Mouse (Mus musculus) hindbrain, embryonic 10.5 days (tissue): Measurements from ENCODE around the gene Ntm. TPM values are rescaled to one million over a fixed set of nuclear protein-coding genes. Genes with fewer than 3 reads are reported as not detected.
A peak's percentile ranks its signal among the peaks of the same experiment; 100 is the strongest.

Source experiments
- DNase-seq: peaks from one replicate; pipeline ENCODE4 v3.0.0-alpha.2; 2017; ENCODE audit warnings: low spot score
- H3K27ac ChIP-seq: fragments of 300-500 bp; sonication (generic); 2 replicates; pipeline ENCODE4 v1.5.1; 2016; ENCODE audit warnings: mild to moderate bottlenecking, moderate library complexity
- H3K27me3 ChIP-seq: fragments of 300-500 bp; sonication (generic); 2 replicates; pipeline ENCODE4 v1.6.1; 2016; ENCODE audit warnings: mild to moderate bottlenecking; ENCODE audit not compliant: poor library complexity, insufficient read depth, severe bottlenecking
- H3K36me3 ChIP-seq: fragments of 300-500 bp; sonication (generic); 2 replicates; pipeline ENCODE4 v1.6.1; 2016; ENCODE audit warnings: mild to moderate bottlenecking, moderate library complexity
- H3K4me1 ChIP-seq: fragments of 300-500 bp; sonication (generic); replicated peaks from 2 replicates; pipeline ENCODE4 v1.6.1; 2016; ENCODE audit warnings: mild to moderate bottlenecking
- H3K4me3 ChIP-seq: fragments of 300-500 bp; sonication (generic); 2 replicates; pipeline ENCODE4 v1.5.1; 2016; ENCODE audit warnings: mild to moderate bottlenecking, moderate library complexity
- H3K9me3 ChIP-seq: fragments of 300-500 bp; sonication (generic); 2 replicates; pipeline ENCODE4 v1.6.1; 2016; ENCODE audit warnings: mild to moderate bottlenecking, moderate library complexity
- WGBS: fragments of 180-500 bp; shearing (Covaris S2); methylation state at CpG from one replicate; pipeline ENCODE4 v1.1.7; 2016; 5-methylcytosine and 5-hydroxymethylcytosine counted together
- polyA plus RNA-seq: library from polyadenylated mRNA; unstranded; fragments of >200 nt; fragmentation: Nextera tagmentation; extraction: Ambion mirVana; gene quantifications from 2 replicates; pipeline ENCODE4 v1.2.1, GENCODE M21; 2016

Ntm gene
- polyA plus RNA-seq, 1 experiment from 2014 or later = 12.1 TPM

DNA sequence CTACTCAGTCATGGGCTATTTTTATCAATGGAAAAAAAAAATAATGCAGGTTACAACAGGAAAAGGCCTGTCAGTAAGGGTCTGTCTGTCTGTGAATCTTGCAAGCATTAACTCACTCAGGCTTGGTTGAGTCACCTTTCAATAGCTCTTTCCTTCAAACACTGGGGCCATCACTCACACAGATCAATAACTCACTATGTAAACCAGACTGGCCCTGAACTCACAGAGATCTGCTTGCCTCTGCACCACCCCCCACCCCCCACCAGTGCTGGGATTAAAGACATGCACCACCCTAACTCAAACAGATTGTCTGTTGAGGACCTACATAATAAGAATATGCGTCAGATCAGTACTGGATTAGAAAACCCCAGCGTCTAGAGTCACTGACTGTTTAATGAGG, 466.9 kb downstream of the Ntm start:
- Histone ChIP-seq H3K27me3 (no peaks in the 10 kb centered on the region), H3K4me1 (no peaks in the 10 kb centered on the region), H3K27ac (no peak overlapping the region), H3K9me3 (no peaks in the 10 kb centered on the region), H3K4me3 (no peak overlapping the region), H3K36me3 (no peaks in the 10 kb centered on the region)
- DNase-seq = no peak
- WGBS = 62% methylated on average over 2 of the region's 2 CpGs

DNA sequence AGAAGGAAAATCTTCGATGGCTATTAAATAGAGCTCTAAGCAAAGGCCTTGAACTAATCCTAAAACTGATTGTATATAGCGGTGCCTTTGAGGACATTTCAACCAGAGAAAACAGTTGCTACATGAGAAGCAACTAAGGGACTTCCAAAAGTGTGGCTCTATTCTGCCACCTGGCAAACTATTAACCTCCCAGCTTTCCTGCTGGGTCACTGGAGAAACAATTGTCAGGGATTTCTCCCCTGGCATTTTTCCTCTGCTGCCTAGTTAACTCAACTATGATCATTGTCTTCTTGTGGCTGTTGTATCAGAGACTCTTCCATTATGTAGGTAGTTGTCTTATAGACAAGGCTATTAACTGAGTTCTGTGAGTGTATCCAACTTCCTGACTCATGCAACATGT, 480.7 kb downstream of the Ntm start:
- Histone ChIP-seq H3K27ac (no peak overlapping the region), H3K9me3 (no peaks in the 10 kb centered on the region), H3K27me3 (no peaks in the 10 kb centered on the region), H3K4me1 (peaks cover 3% of the 10 kb centered on the region), H3K36me3 (no peaks in the 10 kb centered on the region), H3K4me3 (no peak overlapping the region)
- 92% methylated on average over 2 of the region's 2 CpGs for WGBS
- DNase-seq = no peak

DNA sequence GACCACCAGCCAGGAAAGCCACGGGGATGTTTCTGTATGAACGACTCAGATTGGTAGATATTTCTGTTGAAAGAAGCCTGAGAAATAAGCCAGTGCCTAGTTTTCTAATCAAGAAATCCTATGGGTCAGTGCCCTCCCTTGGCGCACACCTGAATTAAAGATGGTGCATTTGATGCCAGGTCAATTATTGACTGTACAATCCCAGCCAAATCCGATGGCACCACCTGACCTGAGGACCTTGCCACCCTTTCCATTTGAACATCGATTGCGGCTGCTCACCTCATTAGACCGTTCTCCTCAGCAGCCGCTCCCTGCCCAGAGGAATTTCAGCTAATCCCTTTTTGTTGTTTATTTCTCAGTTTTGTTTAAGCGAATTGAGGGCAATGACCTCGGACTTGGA, 483.9 kb downstream of the Ntm start:
- 83% methylated on average over 10 of the region's 10 CpGs for WGBS
- no peak overlapping the region for H3K27ac ChIP-seq
- no peaks in the 10 kb centered on the region for H3K9me3 ChIP-seq
- DNase-seq = no peak
- no peaks in the 10 kb centered on the region for H3K36me3 ChIP-seq
- H3K4me1 ChIP-seq = peaks cover 7% of the 10 kb centered on the region
- no peak overlapping the region for H3K4me3 ChIP-seq
- H3K27me3 ChIP-seq = no peaks in the 10 kb centered on the region

DNA sequence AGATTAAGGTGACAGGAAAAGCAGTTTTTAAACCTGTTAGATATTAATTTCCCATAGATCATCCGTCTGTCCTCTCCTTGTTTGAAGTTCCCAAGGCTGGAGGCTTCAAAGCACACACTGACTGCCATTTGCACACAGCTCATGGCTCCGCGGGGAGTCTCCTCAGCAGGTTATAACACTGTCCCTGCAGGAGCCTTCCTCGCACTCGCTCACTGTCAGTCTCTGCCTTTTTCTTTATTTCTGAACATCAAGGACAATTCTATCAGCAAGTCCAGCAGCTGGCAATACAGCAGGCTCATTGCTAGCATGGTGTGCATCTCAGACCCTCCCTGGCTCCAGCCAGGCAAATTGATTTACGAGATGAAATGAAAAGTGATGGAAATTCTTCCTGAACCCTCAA, 485.7 kb downstream of the Ntm start:
- Histone ChIP-seq H3K4me1 (peaks cover 7% of the 10 kb centered on the region), H3K27me3 (no peaks in the 10 kb centered on the region), H3K27ac (no peak overlapping the region), H3K9me3 (no peaks in the 10 kb centered on the region), H3K4me3 (no peak overlapping the region), H3K36me3 (no peaks in the 10 kb centered on the region)
- 27% methylated on average over 6 of the region's 6 CpGs for WGBS
- DNase-seq = no peak

DNA sequence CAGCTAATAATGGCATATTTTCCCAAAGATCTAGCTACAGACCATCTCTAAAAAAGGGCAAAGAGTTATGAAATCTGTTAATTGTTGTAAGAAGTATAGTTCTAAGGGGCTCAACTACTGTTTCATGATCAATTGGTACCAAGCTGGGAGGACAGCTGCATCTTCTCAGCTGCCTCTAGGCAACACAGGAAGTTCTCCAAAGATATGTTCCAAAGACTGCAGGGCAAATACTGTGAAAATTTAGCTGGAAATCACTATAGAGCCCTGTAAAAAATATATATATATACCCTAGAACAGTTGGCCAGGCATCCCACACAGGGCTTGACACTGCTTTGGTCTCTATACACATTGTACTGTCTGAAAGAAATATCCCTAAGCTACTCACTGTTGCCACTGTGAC, 489.5 kb downstream of the Ntm start:
- Histone ChIP-seq H3K4me1 (peaks cover 7% of the 10 kb centered on the region), H3K27ac (no peak overlapping the region), H3K9me3 (no peaks in the 10 kb centered on the region), H3K4me3 (no peak overlapping the region), H3K36me3 (no peaks in the 10 kb centered on the region), H3K27me3 (no peaks in the 10 kb centered on the region)
- no peak for DNase-seq

DNA sequence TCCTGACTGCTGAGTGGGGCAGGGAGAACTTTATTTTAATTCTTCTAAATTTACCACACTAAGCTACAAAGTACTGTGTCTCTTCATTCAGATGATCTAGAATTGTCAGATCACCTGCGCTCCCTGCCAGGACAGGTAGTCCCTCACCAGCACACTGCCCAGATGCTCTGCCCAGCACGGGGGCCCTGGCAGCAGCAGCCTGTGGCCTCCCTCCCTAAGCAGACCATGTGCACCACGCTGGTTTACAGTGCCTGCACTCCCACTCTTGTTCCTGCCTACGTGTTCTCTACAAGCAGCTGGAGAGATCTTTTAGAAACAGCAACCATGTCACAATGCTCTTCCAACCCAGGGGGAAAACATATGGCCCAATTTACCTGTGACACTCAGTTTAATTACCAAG, 490.7 kb downstream of the Ntm start:
- H3K9me3 ChIP-seq = no peaks in the 10 kb centered on the region

DNA sequence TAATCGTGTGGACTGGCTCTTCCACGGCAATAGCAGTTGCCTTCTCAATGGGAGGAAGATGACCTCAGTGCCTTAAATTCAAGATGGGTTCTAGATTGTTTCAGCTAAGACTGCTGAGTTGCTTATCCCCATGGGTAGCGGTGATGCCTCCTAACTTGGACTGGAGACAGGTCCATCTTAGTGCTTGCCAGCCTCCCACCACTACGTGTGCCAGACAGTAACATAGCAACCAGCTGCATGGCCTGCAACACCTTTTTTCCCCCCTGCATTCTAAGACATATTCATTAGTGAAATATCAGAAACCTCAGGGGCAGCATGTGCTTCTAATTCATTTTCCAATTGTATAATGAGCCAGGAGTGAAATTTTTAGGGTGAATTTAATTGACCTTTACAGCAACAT, 498.2 kb downstream of the Ntm start:
- DNase-seq = no peak
- H3K27me3 ChIP-seq = no peaks in the 10 kb centered on the region
- no peak overlapping the region for H3K27ac ChIP-seq
- H3K4me3 ChIP-seq = no peak overlapping the region
- H3K36me3 ChIP-seq = no peaks in the 10 kb centered on the region
- H3K9me3 ChIP-seq = no peaks in the 10 kb centered on the region
- WGBS = 80% methylated on average over 4 of the region's 4 CpGs
- peaks cover 11% of the 10 kb centered on the region for H3K4me1 ChIP-seq

More for the DNA sequence above, 490.7 kb downstream of the Ntm start:
- Histone ChIP-seq H3K27me3 (no peaks in the 10 kb centered on the region), H3K27ac (no peak overlapping the region), H3K36me3 (no peaks in the 10 kb centered on the region), H3K4me1 (peaks cover 4% of the 10 kb centered on the region), H3K4me3 (no peak overlapping the region)
- no peak for DNase-seq
- 64% methylated on average over 4 of the region's 4 CpGs for WGBS

DNA sequence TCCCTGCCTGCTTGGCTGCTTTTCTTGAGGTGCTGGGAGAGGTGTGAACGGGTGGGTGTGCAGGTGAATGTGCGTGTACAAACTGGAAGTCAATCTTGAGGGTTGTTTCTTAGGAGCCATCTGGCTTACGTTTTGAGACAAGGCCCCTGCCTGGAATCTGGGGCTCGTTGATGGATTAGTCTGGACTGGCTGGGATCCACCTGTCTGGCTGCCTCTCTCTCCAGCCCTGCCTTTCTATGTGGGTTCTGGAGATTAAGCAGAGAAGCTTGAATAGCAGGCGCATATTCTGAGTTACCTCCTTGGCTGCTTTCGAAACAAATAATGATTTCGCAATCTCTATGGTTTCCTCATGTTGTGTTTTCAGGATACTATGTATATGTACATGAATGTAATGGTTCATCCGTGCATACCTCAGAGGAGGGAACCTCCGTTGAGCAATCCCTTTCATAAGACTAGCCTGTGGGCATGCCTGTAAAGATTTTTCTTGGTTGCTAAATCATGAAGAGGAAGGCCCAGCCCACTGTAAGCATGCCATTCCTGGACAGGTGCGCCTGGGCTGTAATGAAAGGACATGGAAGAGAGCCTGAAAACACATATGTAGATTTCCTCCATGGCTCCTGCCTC, 499.9 kb downstream of the Ntm start:
- Histone ChIP-seq H3K4me1 (peaks cover 12% of the 10 kb centered on the region), H3K4me3 (no peak overlapping the region), H3K27me3 (no peaks in the 10 kb centered on the region), H3K9me3 (no peaks in the 10 kb centered on the region), H3K27ac (no peak overlapping the region), H3K36me3 (no peaks in the 10 kb centered on the region)
- DNase-seq = no peak
- 84% methylated on average over 10 of the region's 10 CpGs for WGBS

DNA sequence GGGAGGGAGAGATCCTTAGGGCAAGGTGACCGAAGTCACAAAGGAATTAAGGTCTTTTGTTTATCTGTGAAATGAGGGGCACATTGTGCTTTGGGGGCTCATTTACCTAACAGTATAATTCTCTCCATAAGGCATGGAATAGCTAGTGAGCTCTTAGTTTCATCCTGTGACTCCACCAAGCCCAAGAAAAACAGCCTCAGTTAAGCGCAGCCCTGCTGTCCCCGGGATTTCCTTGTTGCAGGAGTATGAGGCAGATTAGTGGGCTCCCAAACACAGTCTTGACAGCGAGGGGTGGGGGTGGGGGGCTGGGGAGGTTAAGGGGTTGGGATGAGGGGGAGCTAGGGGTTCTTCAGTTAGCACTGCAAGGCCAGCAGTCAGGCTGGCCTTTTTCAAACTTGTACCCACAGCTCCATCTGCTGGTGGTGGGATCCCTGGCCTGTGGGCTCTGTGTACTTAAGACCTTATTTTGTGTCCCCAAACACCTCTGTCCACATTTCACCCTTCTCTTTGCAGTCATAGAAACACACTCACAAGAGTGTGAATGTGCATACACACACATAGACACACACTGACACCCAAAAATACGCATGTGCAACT, 504.9 kb downstream of the Ntm start:
- no peaks in the 10 kb centered on the region for H3K27me3 ChIP-seq
- peak; percentile 76 for DNase-seq
- H3K27ac ChIP-seq = no peak overlapping the region
- H3K4me1 ChIP-seq = peaks cover 16% of the 10 kb centered on the region
- H3K9me3 ChIP-seq = no peaks in the 10 kb centered on the region
- H3K36me3 ChIP-seq = no peaks in the 10 kb centered on the region
- no peak overlapping the region for H3K4me3 ChIP-seq
- WGBS = 11% methylated on average over 5 of the region's 5 CpGs

DNA sequence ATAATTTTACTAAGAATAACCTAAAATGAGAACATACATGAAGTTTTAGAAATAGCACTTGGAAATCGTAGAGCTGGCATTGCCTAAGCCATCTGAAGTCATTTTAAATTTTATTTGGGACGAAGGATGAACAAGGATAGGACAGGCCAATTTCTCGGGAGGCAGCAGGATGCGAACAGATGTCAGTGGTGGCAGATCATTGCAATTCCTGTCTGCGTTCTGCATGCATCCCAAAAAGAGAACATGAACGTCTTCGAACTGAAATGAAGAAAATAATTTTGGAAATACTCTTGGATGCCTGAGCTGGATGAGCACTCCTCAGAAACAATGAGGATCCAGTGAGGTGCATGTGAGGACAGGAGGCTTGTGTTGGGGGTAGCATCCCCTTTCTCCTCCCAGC, 506.9 kb downstream of the Ntm start:
- no peaks in the 10 kb centered on the region for H3K27me3 ChIP-seq
- no peaks in the 10 kb centered on the region for H3K36me3 ChIP-seq
- DNase-seq = no peak
- peaks cover 11% of the 10 kb centered on the region for H3K4me1 ChIP-seq
- H3K4me3 ChIP-seq = no peak overlapping the region
- 87% methylated on average over 7 of the region's 7 CpGs for WGBS
- no peak overlapping the region for H3K27ac ChIP-seq
- no peaks in the 10 kb centered on the region for H3K9me3 ChIP-seq

DNA sequence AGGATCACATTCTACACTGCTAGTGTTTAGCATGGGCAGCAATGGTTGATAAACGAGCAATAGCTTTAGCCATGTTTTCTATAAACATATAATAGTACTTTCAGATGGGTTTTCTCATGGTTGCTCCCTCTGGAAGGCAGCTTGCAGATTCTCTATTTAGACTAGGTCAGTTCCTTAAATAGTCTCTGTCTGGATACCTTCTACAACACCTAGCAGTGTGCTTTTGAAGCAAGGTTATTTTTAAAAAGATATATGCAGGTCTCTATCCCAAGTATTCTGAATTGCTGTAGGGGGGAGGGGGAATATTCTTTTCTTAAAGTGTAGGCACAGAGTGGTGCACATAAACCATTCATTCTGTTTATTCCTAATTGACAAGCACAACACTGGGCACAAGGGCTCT, 511.7 kb downstream of the Ntm start:
- Histone ChIP-seq H3K4me1 (no peaks in the 10 kb centered on the region), H3K4me3 (no peak overlapping the region), H3K36me3 (no peaks in the 10 kb centered on the region), H3K27ac (no peak overlapping the region), H3K27me3 (no peaks in the 10 kb centered on the region), H3K9me3 (no peaks in the 10 kb centered on the region)
- DNase-seq = no peak
- 82% methylated on average over 1 of the region's 1 CpGs for WGBS

DNA sequence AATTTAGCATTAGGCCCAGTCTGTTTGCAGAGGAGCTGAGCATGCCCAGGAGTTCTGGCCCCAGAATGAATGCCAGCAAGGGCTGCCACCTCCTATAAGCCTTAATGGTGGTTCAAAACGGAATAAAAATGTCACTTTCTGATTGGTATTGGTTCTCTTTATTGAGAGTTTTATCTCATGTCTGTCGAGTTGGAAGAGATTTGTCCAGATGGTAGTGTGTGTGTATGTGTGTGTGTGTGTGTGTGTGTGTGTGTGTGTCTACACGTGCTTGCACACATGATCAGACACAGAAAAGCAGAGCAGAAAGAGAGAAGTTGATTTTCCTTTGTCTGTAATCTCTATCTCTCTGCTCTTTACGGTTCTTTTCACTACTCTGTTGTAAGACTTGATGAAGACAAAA, 518.9 kb downstream of the Ntm start:
- 69% methylated on average over 4 of the region's 4 CpGs for WGBS
- H3K4me1 ChIP-seq = no peaks in the 10 kb centered on the region

DNA sequence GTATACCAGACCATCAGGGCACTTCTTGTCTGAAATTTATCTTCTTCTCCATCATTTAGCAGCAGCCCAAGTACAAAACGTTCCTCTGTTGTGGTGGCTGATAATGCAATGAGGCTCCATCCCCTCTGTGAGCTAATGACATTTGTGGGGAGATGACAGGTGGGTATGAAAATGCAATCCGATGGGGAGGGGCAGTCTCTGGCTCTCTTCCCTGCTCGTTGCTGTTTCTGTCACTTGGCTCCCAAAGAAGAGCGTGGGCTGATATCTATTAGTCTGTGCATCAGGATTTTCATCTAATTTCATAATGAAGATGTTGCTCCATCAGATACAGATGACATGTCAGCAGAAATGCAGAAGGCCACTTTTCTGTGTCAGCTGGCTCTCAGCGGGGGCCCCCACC, 523.5 kb downstream of the Ntm start:
- peaks cover 5% of the 10 kb centered on the region; the same call in 1 of the 2 replicates for H3K27me3 ChIP-seq
- H3K9me3 ChIP-seq = no peaks in the 10 kb centered on the region
- no peak overlapping the region for H3K27ac ChIP-seq
- H3K4me1 ChIP-seq = peaks cover 7% of the 10 kb centered on the region
- H3K4me3 ChIP-seq = no peak overlapping the region
- H3K36me3 ChIP-seq = no peaks in the 10 kb centered on the region
- WGBS = 74% methylated on average over 5 of the region's 5 CpGs
- no peak for DNase-seq

More for the DNA sequence above, 518.9 kb downstream of the Ntm start:
- Histone ChIP-seq H3K4me3 (no peak overlapping the region), H3K9me3 (no peaks in the 10 kb centered on the region), H3K27ac (no peak overlapping the region), H3K27me3 (no peaks in the 10 kb centered on the region), H3K36me3 (no peaks in the 10 kb centered on the region)
- DNase-seq = no peak

DNA sequence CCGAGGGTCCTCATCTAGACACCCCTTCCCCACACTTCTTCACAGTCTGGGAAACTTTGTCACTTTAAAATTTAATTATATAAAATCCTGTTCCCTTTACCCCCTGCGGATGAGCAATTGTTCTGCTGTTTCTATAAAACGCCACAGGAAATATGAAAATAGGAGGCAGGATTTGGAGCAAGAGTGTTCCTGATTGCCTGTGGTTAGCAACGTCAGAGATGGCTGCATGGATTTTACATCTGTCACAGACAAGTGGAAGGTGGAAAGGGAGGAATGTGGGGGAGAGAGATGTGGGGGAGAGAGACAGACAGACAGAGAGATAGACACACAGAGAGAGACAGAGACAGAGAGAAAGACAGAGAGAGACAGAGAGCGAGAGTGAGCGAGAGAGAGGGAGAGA, 528.3 kb downstream of the Ntm start:
- Histone ChIP-seq H3K27ac (peak overlapping the region; percentile 59), H3K27me3 (peaks cover 22% of the 10 kb centered on the region), H3K4me1 (peaks cover 21% of the 10 kb centered on the region), H3K36me3 (no peaks in the 10 kb centered on the region), H3K4me3 (no peak overlapping the region), H3K9me3 (no peaks in the 10 kb centered on the region)
- DNase-seq = no peak
- 41% methylated on average over 6 of the region's 6 CpGs for WGBS
